Mouse (Mus musculus): ENCODE results near the gene Zfp202. TPM values are rescaled to one million over a fixed set of nuclear protein-coding genes. Genes with fewer than 3 reads are reported as not detected.

The Zfp202 gene
- total and polyA plus RNA-seq, 2 experiments from 2014 or later, result 1.5 to 2.4 TPM

GRCm38 (mm10) chr9:40252459-40252858, 60.3 kb downstream of the Zfp202 start:
- no peaks in the 10 kb centered on the region for H3K4me1 ChIP-seq (ENCODE audit: control insufficient read depth, insufficient read depth)
- no peak overlapping the region for H3K4me2 ChIP-seq (ENCODE audit: low read depth, low read length)
- no peaks in the 10 kb centered on the region for H3K27me3 ChIP-seq (ENCODE audit: control insufficient read depth, insufficient read depth, low read length)
- no peak overlapping the region for H3K27ac ChIP-seq (ENCODE audit: low read depth)
- 37% methylated on average over 3 of the region's 3 CpGs for WGBS
- H3K36me3 ChIP-seq (replicated peaks; ENCODE audit: control insufficient read depth, insufficient read depth, low read length), result no peaks in the 10 kb centered on the region
- TF ChIP-seq EP300 (IDR thresholded peaks at IDR 0.05; ENCODE audit: low read depth), result no peak
- no peak for TF ChIP-seq CTCF (IDR thresholded peaks at IDR 0.05; ENCODE audit: low read depth)
- no peak for ATAC-seq (ENCODE audit: insufficient read depth, low read depth)
- H3K9ac ChIP-seq (replicated peaks; ENCODE audit: low read depth, low read length), result no peak overlapping the region
- no peak overlapping the region for H3K4me3 ChIP-seq (ENCODE audit: low read depth, low read length)
- DNase-seq (ENCODE audit: low spot score), result no peak
- no peaks in the 10 kb centered on the region for H3K9me3 ChIP-seq (replicated peaks; ENCODE audit: control insufficient read depth, low read length)

Other genes with a start within 250 kb of the Zfp202 start
- not detected in 2 replicates for gene Olfr975, start 240.3 kb upstream of the Zfp202 start, total RNA-seq (2014; rRNA removed; ENCODE audit: low replicate concordance)
- not detected in 2 replicates for gene Olfr975, start 240.3 kb upstream of the Zfp202 start, polyA plus RNA-seq (2015; fragmentation: Nextera tagmentation; extraction: Ambion mirVana)
- gene Olfr976, start 231.2 kb upstream of the Zfp202 start, total RNA-seq (2014; rRNA removed; ENCODE audit: low replicate concordance), result not detected in 2 replicates
- gene Olfr976, start 231.2 kb upstream of the Zfp202 start, polyA plus RNA-seq (2015; fragmentation: Nextera tagmentation; extraction: Ambion mirVana), result not detected in 2 replicates
- gene Olfr978, start 200.2 kb upstream of the Zfp202 start, total RNA-seq (2014; rRNA removed; ENCODE audit: low replicate concordance), result not detected in 2 replicates
- not detected in 2 replicates for gene Olfr978, start 200.2 kb upstream of the Zfp202 start, polyA plus RNA-seq (2015; fragmentation: Nextera tagmentation; extraction: Ambion mirVana)
- not detected in 2 replicates for gene Olfr979, start 188.9 kb upstream of the Zfp202 start, total RNA-seq (2014; rRNA removed; ENCODE audit: low replicate concordance)
- gene Olfr979, start 188.9 kb upstream of the Zfp202 start, polyA plus RNA-seq (2015; fragmentation: Nextera tagmentation; extraction: Ambion mirVana), result not detected in 2 replicates
- gene Olfr980, start 182.7 kb upstream of the Zfp202 start, total RNA-seq (2014; rRNA removed; ENCODE audit: low replicate concordance), result not detected in 2 replicates
- gene Olfr980, start 182.7 kb upstream of the Zfp202 start, polyA plus RNA-seq (2015; fragmentation: Nextera tagmentation; extraction: Ambion mirVana), result not detected in 2 replicates
- gene Olfr981, start 170.9 kb upstream of the Zfp202 start, total RNA-seq (2014; rRNA removed; ENCODE audit: low replicate concordance), result not detected in 2 replicates
- not detected in 2 replicates for gene Olfr981, start 170.9 kb upstream of the Zfp202 start, polyA plus RNA-seq (2015; fragmentation: Nextera tagmentation; extraction: Ambion mirVana)
- not detected in 2 replicates for gene Olfr982, start 118.5 kb upstream of the Zfp202 start, total RNA-seq (2014; rRNA removed; ENCODE audit: low replicate concordance)
- not detected in 2 replicates for gene Olfr982, start 118.5 kb upstream of the Zfp202 start, polyA plus RNA-seq (2015; fragmentation: Nextera tagmentation; extraction: Ambion mirVana)
- gene Olfr983, start 98.7 kb upstream of the Zfp202 start, total RNA-seq (2014; rRNA removed; ENCODE audit: low replicate concordance), result not detected in 2 replicates
- not detected in 2 replicates for gene Olfr983, start 98.7 kb upstream of the Zfp202 start, polyA plus RNA-seq (2015; fragmentation: Nextera tagmentation; extraction: Ambion mirVana)
- not detected in 2 replicates for gene Olfr984, start 78.1 kb upstream of the Zfp202 start, total RNA-seq (2014; rRNA removed; ENCODE audit: low replicate concordance)
- gene Olfr984, start 78.1 kb upstream of the Zfp202 start, polyA plus RNA-seq (2015; fragmentation: Nextera tagmentation; extraction: Ambion mirVana), result not detected in 2 replicates
- not detected in 2 replicates for gene Olfr985, start 62.1 kb upstream of the Zfp202 start, total RNA-seq (2014; rRNA removed; ENCODE audit: low replicate concordance)
- not detected in 2 replicates for gene Olfr985, start 62.1 kb upstream of the Zfp202 start, polyA plus RNA-seq (2015; fragmentation: Nextera tagmentation; extraction: Ambion mirVana)
- gene Tmem225, start 44.2 kb upstream of the Zfp202 start, total RNA-seq (2014; rRNA removed; ENCODE audit: low replicate concordance), result not detected in 2 replicates
- gene Tmem225, start 44.2 kb upstream of the Zfp202 start, polyA plus RNA-seq (2015; fragmentation: Nextera tagmentation; extraction: Ambion mirVana), result not detected in 2 replicates
- not detected in 2 replicates for gene Olfr986, start 11.4 kb upstream of the Zfp202 start, total RNA-seq (2014; rRNA removed; ENCODE audit: low replicate concordance)
- not detected in 2 replicates for gene Olfr986, start 11.4 kb upstream of the Zfp202 start, polyA plus RNA-seq (2015; fragmentation: Nextera tagmentation; extraction: Ambion mirVana)
- gene Scn3b, start 76.9 kb downstream of the Zfp202 start, total RNA-seq (2014; rRNA removed; ENCODE audit: low replicate concordance), result 0.54 and 5.5 TPM in 2 replicates
- gene Scn3b, start 76.9 kb downstream of the Zfp202 start, polyA plus RNA-seq (2015; fragmentation: Nextera tagmentation; extraction: Ambion mirVana), result 0.60 and 0.75 TPM in 2 replicates

Measured in heart, postnatal 0 days (tissue).